Mouse (Mus musculus) embryonic facial prominence, embryonic 11.5 days (tissue): ENCODE data around the gene Amh. TPM values are rescaled to one million over a fixed set of nuclear protein-coding genes. Genes with fewer than 3 reads are reported as not detected.
"Not testable (repeated sequence)": the region's sequence is repeated elsewhere in the genome, so short reads cannot be mapped to it uniquely, and the experiment has no call there.

Experiments used
- ATAC-seq: fragments of 200-750 bp; cut with Nextera tagmentation; replicated peaks from 2 replicates; pipeline ENCODE4 v1.8.0; 2017; ENCODE audit warnings: low read depth; ENCODE audit not compliant: insufficient number of reproducible peaks, low FRiP score, low TSS enrichment
- DNase-seq: peaks from one replicate; pipeline ENCODE4 v3.0.0-alpha.2; 2015; ENCODE audit warnings: low spot score
- H3K27ac ChIP-seq: fragments of 300-500 bp; sonication (generic); replicated peaks from 2 replicates; pipeline ENCODE4 v1.5.1; 2014; ENCODE audit warnings: mild to moderate bottlenecking, low read depth, low read length, control low read depth
- H3K27me3 ChIP-seq: fragments of 300-500 bp; sonication (generic); 2 replicates; pipeline ENCODE4 v1.6.1; 2014; ENCODE audit warnings: mild to moderate bottlenecking, low read length, moderate library complexity, mixed read lengths; ENCODE audit not compliant: control insufficient read depth, insufficient read depth
- H3K36me3 ChIP-seq: fragments of 300-500 bp; sonication (generic); replicated peaks from 2 replicates; pipeline ENCODE4 v1.6.1; 2014; ENCODE audit warnings: low read depth, mild to moderate bottlenecking, low read length, moderate library complexity, mixed read lengths; ENCODE audit not compliant: control insufficient read depth, insufficient read depth
- H3K4me1 ChIP-seq: fragments of 300-500 bp; sonication (generic); 2 replicates; pipeline ENCODE4 v1.6.1; 2014; ENCODE audit warnings: low read length, mixed read lengths; ENCODE audit not compliant: control insufficient read depth, insufficient read depth
- H3K4me2 ChIP-seq: fragments of 300-500 bp; sonication (generic); 2 replicates; pipeline ENCODE4 v1.6.1; 2014; ENCODE audit warnings: low read depth, mild to moderate bottlenecking, control low read depth, low read length, moderate library complexity
- H3K4me3 ChIP-seq: fragments of 300-500 bp; sonication (generic); 2 replicates; pipeline ENCODE4 v1.5.1; 2014; ENCODE audit warnings: low read depth, low read length, control low read depth
- H3K9ac ChIP-seq: fragments of 300-500 bp; sonication (generic); replicated peaks from 2 replicates; pipeline ENCODE4 v1.6.1; 2014; ENCODE audit warnings: mild to moderate bottlenecking, control low read depth, low read length
- H3K9me3 ChIP-seq: fragments of 300-500 bp; sonication (generic); replicated peaks from 2 replicates; pipeline ENCODE4 v1.6.1; 2016; ENCODE audit warnings: mild to moderate bottlenecking, low read length, inconsistent platforms, mixed read lengths; ENCODE audit not compliant: control insufficient read depth
- WGBS: fragments of 180-500 bp; shearing (Covaris S2); extraction: QIAGEN DNeasy Blood & Tissue Kit; methylation state at CpG from one replicate; pipeline ENCODE4 v1.1.7; 2014; 5-methylcytosine and 5-hydroxymethylcytosine counted together
- polyA plus RNA-seq: library from polyadenylated mRNA; unstranded; fragments of >200 nt; fragmentation: Nextera tagmentation; extraction: Ambion mirVana; gene quantifications from 2 replicates; pipeline ENCODE4 v1.2.1, GENCODE M21; 2014

Amh gene
- polyA plus RNA-seq, 1 experiment from 2014 or later: not detected

DNA sequence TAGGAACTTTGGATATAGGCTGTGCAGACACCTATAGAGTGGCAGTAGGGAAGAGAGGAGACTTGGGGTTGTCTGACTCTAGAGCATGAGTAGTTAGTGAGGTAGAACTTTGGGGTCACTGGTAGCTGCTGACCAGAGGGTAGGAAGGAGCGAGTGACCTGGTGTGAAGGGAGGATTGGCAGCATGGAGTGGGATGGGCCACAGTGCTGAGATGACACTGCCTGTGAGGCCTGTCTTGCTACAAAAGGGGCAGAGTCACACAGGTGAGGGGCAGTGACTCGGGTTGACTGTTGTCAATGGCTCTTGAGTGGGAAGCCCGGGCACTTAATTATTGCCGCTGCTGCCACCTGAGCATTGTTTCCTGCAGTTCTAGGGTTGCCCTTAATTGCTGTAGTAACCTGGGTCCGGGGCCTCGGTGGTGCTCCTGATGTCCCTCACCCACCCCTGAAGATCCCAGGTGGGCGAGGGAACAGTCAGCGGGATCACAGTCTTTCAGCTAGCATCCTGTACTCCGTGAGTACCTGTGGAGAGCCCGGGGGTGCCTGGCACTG, 22.9 kb downstream of the Amh start:
- H3K9me3 ChIP-seq: no peaks in the 10 kb centered on the region
- no peaks in the 10 kb centered on the region for H3K27me3 ChIP-seq
- 83% methylated on average over 10 of the region's 10 CpGs for WGBS
- peak overlapping the region; percentile 94 for H3K9ac ChIP-seq
- H3K4me3 ChIP-seq: peak overlapping the region; percentile 77
- ATAC-seq (no peak), DNase-seq (no peak)
- peaks cover 2% of the 10 kb centered on the region; the same call in 1 of the 2 replicates for H3K4me1 ChIP-seq
- H3K4me2 ChIP-seq: peak overlapping the region; percentile 94
- no peak overlapping the region for H3K27ac ChIP-seq
- peaks cover 5% of the 10 kb centered on the region for H3K36me3 ChIP-seq

DNA sequence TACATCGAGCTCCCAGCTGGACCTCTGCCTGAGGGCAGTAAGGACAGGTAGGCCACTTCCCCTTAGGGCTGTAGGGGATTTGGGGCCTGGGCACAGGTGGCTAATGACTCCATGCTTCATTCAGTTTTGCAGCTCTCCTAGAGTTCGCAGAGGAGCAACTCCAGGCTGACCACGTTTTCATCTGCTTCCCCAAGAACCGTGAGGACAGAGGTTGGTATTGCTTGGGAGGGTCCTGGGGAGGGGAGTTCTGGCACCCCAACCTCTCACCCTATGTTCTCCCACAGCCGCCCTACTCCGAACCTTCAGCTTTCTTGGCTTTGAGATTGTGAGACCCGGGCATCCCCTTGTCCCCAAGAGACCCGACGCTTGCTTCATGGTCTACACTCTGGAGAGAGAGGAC, 23.5 kb downstream of the Amh start:
- not testable (repeated sequence) for H3K27ac ChIP-seq, H3K4me2 ChIP-seq
- 85% methylated on average over 9 of the region's 9 CpGs for WGBS

DNA sequence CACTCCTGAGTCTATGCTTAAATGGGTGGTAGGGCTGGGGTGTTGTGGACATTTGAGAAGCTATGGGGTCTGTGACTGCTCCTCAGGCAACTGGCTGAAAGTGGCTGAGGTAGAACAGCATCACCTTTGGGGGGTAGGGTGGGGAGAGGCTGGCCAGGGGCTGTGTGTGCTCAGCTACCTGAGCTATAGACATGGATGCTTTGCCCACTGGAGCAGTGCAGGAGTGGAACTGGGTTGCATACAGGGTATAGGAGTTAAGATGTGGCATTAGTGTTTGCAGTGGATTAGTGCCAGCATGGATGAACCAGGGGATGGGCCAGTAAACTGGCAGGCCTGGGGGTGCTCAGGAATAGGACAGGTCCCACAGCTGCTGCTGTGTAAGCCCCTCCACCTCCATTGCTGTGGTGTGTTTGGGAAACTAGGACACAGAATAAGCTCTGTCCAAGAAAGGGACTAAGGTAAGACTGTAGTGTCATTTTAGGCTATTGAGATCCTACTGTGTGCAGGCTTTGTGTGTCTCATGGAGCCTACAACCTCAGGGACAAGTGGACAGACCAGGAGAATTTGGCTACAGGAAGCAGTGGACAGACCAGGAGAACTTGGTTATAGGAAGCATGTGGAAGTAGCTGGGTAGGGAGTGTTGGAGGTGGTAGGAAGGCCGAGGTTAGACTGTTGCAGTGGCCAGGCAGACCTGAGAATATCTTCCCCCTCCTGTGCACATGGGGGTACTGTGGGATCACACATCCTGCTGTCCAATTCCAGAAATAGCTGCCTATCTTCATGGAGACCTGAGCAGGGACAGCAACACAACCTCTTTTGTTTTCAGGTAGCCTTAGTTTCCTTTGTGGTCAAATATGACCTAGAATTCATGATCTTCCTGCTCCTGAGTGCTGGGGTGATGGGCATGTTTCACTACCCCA, 24.6 kb downstream of the Amh start:
- H3K4me3 ChIP-seq: no peak overlapping the region
- peaks cover 2% of the 10 kb centered on the region; the same call in 1 of the 2 replicates for H3K4me1 ChIP-seq
- WGBS: 74% methylated on average over 1 of the region's 1 CpGs
- ATAC-seq (no peak), DNase-seq (no peak)
- H3K9me3 ChIP-seq: no peaks in the 10 kb centered on the region
- H3K27ac ChIP-seq: no peak overlapping the region
- H3K9ac ChIP-seq: no peak overlapping the region
- peaks cover 5% of the 10 kb centered on the region for H3K36me3 ChIP-seq
- H3K27me3 ChIP-seq: peaks cover 6% of the 10 kb centered on the region
- H3K4me2 ChIP-seq: no peak overlapping the region

More for the DNA sequence above, 23.5 kb downstream of the Amh start:
- not testable (repeated sequence) for H3K4me1 ChIP-seq, H3K9me3 ChIP-seq, H3K4me3 ChIP-seq, H3K36me3 ChIP-seq, DNase-seq, H3K27me3 ChIP-seq, ATAC-seq, H3K9ac ChIP-seq

DNA sequence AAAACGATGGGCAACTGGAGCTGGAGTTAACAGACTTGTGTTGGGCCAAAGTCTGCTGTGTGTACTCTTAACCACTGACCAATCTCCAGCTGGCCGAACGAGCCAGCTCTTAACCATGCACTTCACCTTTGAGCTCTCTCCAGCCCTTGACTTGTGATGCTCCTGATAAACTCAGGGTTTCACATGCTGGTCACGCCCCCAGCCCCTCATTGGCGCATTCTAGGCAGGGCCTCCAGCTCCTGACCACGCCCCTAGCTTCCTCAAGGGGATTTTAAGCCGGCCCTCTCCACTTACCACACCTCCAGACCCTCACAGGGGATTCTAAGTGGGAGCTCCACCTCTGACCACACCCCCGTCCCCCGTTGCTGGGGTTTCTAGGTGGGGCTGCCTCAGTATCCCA, 26.1 kb downstream of the Amh start:
- Histone ChIP-seq H3K9ac (no peak overlapping the region), H3K4me1 (peaks cover 4% of the 10 kb centered on the region; the same call in 1 of the 2 replicates), H3K4me2 (no peak overlapping the region), H3K9me3 (no peaks in the 10 kb centered on the region), H3K27me3 (peaks cover 21% of the 10 kb centered on the region), H3K4me3 (no peak overlapping the region), H3K36me3 (peaks cover 8% of the 10 kb centered on the region), H3K27ac (no peak overlapping the region)
- DNase-seq (peak; percentile 82), ATAC-seq (no peak)
- WGBS: 2% methylated on average over 9 of the region's 9 CpGs

DNA sequence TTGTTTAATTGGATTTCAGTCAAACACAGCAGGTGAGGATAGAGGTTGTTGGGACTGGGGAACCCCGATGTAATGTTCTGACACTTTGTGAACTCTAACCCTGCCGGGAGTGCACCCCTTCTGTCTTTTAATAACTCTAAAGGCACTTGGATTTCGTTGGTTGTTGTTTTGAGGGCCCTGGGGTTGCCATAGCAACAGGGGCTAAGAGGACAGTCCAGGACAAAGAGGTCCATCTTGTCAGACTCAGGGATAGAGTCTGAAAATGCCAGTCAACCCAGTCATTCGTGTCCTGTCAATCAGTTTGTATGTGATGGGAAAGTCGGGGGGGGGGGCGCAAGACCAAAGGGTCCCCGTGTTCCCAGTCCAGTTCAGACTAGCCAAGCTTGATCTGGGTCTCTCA, 27.8 kb downstream of the Amh start:
- Histone ChIP-seq H3K4me1 (peaks cover 4% of the 10 kb centered on the region; the same call in 1 of the 2 replicates), H3K9me3 (no peaks in the 10 kb centered on the region), H3K9ac (no peak overlapping the region), H3K27ac (no peak overlapping the region), H3K4me3 (no peak overlapping the region), H3K27me3 (peaks cover 27% of the 10 kb centered on the region), H3K4me2 (no peak overlapping the region), H3K36me3 (peaks cover 8% of the 10 kb centered on the region)
- DNase-seq (no peak), ATAC-seq (no peak)
- 66% methylated on average over 7 of the region's 7 CpGs for WGBS

DNA sequence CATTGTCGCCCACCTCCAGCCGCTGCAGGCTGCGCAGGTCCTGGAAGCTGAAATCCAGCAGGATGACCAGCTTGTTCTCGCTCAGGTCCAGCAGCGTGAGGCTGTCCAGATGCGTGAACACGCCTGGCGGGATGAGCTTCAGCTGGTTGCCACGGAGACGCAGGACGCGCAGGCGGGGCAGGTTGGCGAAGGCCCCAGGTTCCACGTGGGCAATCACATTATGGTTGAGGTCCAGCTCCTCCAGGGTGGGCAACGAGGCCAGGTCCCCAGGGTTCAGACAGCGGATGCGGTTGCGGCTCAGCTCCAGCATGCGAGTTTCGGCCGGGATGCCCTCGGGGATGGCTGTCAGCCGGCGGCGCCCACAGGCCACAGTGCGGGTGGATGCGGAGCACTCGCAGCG, 30.6 kb downstream of the Amh start:
- 55% methylated on average over 30 of the region's 30 CpGs for WGBS
- no peak for ATAC-seq
- Histone ChIP-seq H3K36me3 (0 out of 2 replicates have a peak, but pooled peaks cover 3% of the 10 kb centered on the region), H3K9ac (no peak overlapping the region), H3K4me3 (no peak overlapping the region), H3K27ac (no peak overlapping the region), H3K4me2 (no peak overlapping the region), H3K27me3 (peaks cover 27% of the 10 kb centered on the region), H3K4me1 (peaks cover 3% of the 10 kb centered on the region; the same call in 1 of the 2 replicates), H3K9me3 (no peaks in the 10 kb centered on the region)
- no peak for DNase-seq

DNA sequence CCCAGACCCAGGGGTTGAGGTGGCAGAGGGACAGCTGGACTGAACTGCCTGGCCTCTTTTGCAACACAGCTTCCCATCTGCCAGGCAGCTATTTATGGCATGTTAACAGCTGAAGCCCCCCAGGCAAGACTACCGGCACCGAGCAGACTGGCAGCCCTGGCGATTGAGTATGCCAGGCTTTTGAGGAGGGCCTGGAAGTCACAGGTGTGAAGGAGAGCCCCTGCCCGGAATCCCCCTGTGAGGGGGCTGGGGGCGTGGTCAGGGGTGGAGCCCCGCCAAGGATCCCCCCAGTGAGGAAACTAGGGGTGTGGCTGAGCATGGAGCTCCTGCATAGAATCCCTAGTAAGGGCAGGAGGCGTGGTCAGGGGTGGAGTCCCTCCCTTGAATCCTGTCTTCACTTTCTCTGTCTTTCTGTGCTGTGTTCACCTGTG, 31.9 kb downstream of the Amh start:
- no peak overlapping the region for H3K4me3 ChIP-seq
- peaks cover 3% of the 10 kb centered on the region; the same call in 1 of the 2 replicates for H3K4me1 ChIP-seq
- no peaks in the 10 kb centered on the region for H3K9me3 ChIP-seq
- 0 out of 2 replicates have a peak, but pooled peaks cover 3% of the 10 kb centered on the region for H3K36me3 ChIP-seq
- 49% methylated on average over 7 of the region's 7 CpGs for WGBS
- H3K27me3 ChIP-seq: peaks cover 27% of the 10 kb centered on the region
- no peak for ATAC-seq
- H3K27ac ChIP-seq: no peak overlapping the region
- no peak overlapping the region for H3K9ac ChIP-seq
- no peak for DNase-seq
- no peak overlapping the region for H3K4me2 ChIP-seq

DNA sequence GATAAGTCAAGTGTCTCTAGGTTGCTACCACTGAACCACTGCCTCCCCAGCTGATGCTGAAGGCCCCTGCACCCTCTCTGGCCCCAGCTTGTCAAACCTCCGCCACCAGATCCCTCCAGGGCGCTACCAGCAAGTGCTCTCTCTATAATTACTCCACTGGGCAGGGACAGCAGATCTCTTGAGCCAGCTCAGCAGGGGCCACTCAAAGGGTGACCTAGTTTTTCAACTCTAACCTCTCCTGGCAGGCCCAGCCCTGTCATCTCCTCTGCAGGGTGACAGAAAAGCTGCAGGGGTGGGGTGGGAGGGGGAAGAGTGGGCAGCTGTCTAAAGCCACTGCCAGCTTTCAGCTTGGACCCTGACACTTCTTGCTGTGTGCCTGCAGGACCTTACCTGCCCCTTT, 32.8 kb downstream of the Amh start:
- Histone ChIP-seq H3K4me1 (peaks cover 3% of the 10 kb centered on the region; the same call in 1 of the 2 replicates), H3K4me3 (no peak overlapping the region), H3K4me2 (no peak overlapping the region), H3K9ac (no peak overlapping the region), H3K9me3 (no peaks in the 10 kb centered on the region), H3K36me3 (0 out of 2 replicates have a peak, but pooled peaks cover 3% of the 10 kb centered on the region), H3K27ac (no peak overlapping the region), H3K27me3 (peaks cover 31% of the 10 kb centered on the region)
- ATAC-seq: no peak
- no peak for DNase-seq
- WGBS: 16% methylated on average over 2 of the region's 2 CpGs
